Mouse (Mus musculus): ENCODE measurements around the gene Ift122.
"Not testable (repeated sequence)": the region's sequence is repeated elsewhere in the genome, so short reads cannot be mapped to it uniquely, and the experiment has no call there.

Ift122 gene
- long read RNA-seq, experiment 1, full-length matches to known transcripts: 5 of 14 reads
- long read RNA-seq, experiment 1, partial matches to known transcripts: 6 of 14 reads
- long read RNA-seq, experiment 1, other reads (novel, unspliced or antisense): 3 of 14 reads
- long read RNA-seq, experiment 2, full-length matches to known transcripts: 7 of 13 reads
- long read RNA-seq, experiment 2, partial matches to known transcripts: 4 of 13 reads
- long read RNA-seq, experiment 2, other reads (novel, unspliced or antisense): 2 of 13 reads

DNA sequence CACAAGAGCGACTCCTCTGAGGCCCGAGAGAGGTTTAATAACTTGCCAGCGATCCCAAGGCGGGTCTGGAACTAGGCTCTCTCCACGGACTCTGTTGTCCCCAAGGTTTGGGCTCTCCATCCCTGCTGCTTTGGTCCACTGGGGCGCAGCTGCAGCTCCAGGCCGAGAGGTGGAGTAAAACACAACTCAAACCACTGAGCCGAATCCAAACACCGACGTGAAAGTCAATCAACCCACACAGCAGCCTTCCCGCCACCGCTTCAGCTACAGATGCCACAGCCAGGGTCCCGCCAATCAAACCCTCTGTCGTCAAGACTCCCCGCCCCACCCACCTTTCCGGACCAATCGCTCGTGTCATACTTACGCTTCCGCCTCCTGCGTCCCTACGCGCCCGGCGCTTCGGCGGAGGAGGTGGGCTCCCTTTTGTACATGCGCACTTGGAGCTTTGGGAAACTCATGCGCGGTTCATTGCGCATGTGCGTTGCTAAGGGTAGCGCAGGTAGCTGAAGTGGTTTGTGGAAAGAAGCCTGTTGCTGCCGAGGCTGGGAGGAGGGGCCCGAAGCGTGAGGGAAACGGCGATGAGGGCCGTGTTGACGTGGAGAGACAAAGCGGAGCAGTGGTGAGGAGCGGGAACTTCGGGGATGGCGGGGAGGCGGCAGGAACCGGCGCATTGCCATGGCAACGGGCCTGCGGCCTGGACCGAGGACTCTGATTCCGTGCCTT lies at the start of gene Ift122, which contains the start of gene Mbd4:
TSS of gene Ift122 (plus strand) at position 380 of the 723 bp plus-strand sequence.
TSS of gene Mbd4 (minus strand) at position 281 of the 723 bp plus-strand sequence.
- intact Hi-C loops (cut with DNase I): no loop called here

DNA sequence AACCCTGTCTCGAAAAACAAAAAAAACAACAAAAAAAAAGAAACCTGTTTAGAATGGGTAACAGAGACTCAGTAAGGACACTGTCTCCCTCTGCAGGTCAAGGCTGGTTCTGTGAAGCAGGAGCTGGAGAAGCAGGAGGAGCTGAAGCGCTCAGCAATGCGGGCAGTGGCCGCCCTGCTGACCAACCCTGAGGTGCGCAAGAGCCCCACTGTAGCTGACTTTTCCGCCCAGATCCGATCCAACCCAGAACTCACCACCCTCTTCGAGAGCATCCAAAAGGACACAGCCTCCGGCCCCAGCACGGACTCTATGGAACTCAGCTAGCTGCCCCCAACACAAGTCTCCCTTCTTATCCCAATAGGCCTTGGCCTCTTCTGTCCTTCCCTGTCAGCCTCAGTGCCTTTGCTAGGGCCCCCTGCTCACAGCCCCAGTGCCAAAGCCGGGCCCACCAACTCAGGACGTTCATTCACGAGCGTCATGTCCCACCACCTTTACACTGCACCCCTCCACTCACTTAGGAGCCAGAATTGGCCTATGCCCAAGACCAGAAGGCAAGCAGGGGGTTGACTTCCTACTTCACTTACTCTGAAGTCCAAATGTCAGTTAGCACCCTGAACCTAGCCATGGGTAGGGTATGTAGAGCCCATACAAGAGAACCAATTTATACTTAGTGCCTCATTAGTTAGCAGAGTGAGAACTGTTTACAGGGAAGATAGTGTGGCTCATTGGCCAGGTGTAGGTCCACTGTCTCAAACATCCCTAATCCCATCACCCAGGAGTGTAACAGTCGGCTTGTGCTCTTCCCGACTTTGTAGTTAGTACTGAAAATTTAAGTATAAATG lies 49.5 kb upstream of the Ift122 start:
- intact Hi-C loops (cut with DNase I): loop anchor here (5.0 to 10.0 kb wide), 2 partner anchors 76 to 199 kb away; partner anchors contain the start of gene Mkrn2

DNA sequence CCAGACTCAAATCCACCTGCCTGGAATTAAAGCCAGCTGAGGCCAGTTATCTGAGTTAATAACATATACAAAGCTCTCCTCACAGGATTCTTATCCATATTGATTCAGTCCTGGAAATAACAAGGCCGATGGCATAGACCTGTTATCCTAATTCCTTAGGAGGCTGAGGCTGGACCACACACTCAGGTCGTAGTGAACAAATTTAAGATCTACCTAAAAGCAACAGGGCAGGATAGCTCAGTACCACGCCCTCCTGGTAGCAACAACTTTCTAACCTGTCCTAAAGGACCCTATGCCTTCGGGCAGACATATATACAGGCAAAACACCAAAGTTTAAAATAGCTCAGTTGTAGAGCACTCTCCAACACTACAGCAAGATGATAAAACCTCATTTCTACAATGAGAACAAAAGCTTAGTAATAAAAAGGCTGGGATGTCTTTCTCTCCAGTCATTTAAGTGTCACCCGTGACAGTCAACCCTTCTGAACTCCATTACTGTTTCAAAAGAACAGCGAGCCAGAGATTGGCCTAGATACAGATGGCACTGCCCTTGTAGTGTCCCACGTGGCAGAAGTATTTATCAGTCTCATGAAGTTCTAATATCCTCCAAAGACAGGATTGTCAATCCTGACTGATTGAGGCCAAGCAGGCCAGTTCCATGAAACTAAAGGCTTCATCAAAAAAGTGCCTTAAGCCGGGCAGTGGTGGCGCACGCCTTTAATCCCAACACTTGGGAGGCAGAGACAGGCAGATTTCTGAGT lies 48.7 kb upstream of the Ift122 start:
- intact Hi-C loops (cut with DNase I): loop anchor here (5.0 to 10.0 kb wide), 2 partner anchors 77 to 200 kb away; partner anchors contain the start of gene Mkrn2

DNA sequence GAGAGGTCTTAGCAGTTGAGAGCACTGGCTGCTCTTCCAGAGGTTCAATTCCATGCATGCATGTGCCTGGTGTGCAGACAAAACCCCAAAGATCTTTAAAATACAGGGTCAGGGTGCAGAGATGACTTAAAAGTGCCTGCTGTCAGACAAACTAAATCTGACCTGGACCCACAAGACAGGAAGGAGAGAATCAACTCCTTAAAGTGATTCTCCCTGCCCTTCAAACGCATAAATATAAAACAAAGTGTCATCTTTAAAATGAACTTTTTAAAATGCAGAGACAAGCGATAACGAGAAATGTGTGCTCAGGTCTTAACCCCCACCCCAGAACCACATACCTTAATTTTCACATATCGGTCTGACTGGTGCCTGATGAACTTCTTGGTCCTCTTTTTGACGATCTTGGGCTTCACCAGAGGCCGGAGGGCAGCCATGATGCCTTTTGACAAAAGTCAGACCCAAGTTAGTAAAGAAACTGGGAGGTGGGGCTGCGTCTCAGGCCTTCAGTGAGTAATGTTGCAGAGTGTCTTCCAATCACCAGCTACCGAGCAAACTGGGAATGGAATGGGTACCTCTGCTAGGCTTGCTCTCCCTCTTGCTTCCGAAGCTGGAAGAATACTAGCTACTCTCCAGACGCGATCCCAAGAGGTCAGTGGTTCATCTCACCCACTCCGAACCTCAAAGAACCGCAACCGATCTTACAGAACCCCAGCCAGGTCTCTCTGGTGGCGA lies 45.6 kb upstream of the Ift122 start:
- intact Hi-C loops (cut with DNase I): loop anchor here (10.0 kb wide), 1 partner anchor 203 kb away; the partner anchor contains the start of gene Mkrn2

DNA sequence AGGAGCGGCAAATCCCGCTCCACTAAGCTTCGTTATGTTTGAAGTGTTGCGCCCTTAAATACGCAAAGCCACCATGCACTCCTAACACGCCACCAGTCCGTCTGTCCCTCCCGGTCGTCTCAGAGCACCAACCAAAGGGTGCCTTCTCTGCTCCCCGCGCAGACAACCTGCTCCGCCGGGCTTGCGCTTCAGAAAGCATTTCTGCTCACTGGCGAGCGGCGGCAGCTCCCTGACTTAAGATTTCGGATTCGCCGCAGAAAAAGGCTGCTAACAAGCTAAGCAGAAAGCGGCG lies 45.1 kb upstream of the Ift122 start:
- intact Hi-C loops (cut with DNase I): loop anchor here (10.0 kb wide), 1 partner anchor 203 kb away; the partner anchor contains the start of gene Mkrn2

DNA sequence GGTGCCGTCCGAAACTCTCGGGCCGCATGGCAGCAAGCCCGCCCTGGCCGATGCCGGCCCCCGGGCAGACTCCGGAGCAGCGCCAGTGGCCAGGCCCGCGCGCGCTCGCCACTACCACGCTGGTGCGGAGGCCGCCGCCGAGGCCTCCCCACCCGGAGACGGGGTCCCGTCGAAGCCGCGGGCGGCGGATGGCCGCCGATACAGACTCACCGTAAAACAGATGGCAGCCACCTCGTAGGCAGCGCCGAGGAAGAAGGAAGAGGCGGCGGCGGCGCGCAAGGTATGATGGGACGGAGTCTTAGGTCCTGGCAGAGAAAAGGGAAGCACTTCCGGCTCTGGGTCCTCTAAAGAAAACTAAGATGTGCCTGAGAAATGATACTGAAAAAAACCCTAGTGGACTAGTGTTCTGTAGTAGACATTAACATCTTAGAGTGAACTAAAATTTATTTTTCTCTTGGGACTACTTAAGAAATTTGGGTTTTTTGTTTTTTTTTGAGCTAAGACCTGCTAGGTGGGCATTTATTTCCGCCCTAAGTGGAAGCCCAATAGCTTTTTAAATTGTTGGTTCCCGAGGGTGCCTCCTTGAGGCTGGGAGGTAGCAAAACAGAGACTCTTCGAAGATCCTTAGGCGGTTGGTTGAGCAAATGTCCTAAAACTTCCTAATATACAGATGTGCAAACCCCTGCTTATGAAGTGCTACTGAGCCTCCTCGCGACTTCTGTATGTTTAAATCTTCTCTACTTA lies 44.6 kb upstream of the Ift122 start, which contains the start of gene Rpl32:
TSS of gene Rpl32 (minus strand) at position 260 of the 744 bp plus-strand sequence.
- intact Hi-C loops (cut with DNase I): loop anchor here (10.0 kb wide), 1 partner anchor 204 kb away; the partner anchor contains the start of gene Mkrn2

DNA sequence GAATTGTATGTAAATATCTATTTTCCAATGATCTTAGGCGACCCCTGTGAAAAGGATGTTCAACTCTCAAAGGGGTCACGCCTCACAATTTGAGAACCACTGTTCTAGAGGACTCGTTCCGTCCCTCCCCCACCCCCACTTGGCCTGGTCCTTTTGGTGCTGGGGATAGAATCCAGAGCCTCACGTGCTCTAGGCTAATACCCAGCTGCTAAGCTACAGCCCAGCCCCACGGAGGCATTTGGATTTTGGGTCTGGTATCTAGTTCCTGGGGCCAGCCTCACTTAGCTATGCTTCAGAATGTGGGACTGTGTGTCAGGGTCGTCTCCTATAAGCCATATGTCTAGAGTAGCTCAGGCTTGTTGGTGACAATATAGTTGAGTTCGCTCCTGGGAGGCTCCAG lies 41.7 kb upstream of the Ift122 start:
- intact Hi-C loops (cut with DNase I): no loop called here

DNA sequence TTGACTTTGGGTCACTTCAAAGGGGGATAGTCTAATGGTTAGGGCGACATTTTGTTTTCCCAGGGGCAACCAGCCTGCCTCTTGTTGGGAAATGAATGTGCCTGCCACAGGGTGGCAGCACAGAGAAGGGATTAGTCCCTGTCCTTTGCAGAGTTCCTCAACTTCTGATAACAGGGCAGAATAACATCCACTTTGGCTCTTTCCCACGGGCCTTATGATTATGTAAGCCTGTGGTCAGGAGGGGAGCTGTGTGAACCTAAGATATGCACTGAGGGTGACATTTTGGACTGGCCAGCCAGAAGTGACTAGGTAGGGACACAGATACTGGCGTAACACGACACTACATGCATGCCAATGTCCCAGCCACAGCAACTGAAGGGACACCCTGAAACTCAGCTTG lies 39.2 kb upstream of the Ift122 start:
- intact Hi-C loops (cut with DNase I): no loop called here

DNA sequence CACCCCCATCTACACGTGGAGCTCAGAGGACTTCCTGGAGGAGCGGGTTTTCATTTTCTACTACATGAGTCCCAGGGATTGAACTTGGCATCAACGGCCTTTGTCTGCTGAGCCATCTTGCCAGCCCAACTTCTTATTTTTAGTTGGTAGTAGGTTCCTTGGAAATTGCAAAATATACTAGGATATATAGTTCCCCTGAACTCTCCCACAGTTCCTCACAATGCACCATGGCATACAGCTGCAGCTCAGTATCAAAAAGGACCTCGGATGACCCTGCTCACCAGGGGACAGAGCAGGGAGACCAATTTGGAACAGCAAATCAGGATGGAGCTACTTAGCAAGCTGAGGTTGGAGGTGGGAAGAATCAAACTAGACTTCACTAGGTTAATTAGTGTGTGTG lies 38.2 kb upstream of the Ift122 start:
- intact Hi-C loops (cut with DNase I): no loop called here

DNA sequence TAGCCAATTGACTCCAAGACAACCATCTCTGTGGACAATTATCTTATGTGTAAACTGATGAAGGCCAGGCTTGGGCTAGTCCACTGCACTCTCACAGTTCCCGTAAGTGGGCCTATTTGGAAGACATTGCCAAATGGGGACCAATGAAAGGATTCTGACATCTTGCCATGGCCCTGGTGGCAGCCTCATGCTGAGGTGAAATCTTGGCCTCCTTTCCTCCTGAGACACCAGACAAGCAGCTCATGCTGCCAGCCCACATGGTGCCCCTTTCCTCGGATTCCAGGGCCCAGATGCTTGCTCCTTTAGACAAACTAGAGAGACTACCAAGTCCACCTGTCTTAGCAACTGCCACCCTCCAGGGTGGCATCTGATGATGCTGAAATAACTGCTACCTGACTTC lies 35.1 kb upstream of the Ift122 start:
- intact Hi-C loops (cut with DNase I): no loop called here

DNA sequence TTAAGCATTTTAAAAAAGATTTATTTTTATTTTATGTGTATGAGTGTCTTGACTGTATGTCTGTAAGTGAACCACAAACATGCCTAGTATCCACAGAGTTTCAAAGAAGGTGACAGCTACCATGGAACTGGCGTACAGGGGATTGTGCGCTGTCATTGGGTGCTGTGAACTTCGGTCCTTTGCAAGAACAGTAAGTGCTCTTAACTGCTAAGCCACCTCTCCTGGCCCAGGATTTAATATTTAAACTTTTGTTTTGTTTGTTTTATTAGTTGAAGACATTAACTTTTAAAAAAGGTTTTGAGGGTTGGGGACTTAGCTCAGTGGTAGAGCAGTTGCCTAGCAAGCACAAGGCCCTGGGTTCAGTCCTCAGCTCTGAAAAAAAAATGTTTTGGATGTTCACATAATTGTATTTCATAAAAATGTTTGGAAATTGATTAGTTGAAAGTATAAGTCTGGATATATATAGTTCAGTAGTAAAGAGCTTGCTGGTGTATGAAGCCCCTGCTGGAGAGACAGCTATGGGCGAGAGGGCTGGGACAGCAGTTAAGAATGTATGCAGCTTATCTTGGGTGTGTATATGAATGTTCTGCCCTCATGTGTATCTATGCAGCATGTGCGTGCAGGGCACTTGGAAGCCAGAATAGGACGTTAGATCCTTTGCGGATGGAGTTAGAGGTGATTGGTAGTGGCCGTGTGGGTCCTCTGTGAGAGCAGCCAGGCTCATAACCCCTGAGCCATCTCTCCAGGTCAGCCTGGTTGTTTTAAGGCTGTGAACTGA lies 31.9 kb upstream of the Ift122 start:
- intact Hi-C loops (cut with DNase I): no loop called here

DNA sequence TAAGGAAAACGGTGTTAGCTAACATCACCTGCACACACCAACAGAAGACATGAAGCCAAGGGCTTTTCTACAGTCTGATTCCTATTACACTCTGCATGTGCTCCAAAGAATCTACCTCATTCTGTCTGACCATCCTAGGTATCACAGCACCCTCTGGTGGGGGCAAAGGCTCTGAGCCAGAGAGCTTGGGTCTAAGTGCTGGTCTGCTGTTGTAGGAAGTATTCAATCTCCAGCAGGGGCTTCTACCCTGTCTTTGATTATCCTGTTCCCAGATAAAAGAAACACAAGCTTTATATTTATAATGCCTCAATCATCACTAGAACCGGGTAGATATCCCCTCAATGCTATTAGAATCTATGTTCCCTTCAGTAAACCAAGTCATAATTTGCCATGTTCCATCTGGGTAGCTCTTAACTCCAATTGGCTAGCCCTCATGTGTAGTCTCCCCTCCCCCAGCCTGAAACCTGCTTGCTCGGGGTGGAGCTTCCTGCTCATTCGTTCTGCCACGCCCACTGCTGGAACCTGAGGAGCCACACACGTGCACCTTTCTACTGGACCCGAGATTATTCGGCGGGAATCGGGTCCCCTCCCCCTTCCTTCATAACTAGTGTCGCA lies 29.3 kb upstream of the Ift122 start:
- intact Hi-C loops (cut with DNase I): not testable (repeated sequence)

DNA sequence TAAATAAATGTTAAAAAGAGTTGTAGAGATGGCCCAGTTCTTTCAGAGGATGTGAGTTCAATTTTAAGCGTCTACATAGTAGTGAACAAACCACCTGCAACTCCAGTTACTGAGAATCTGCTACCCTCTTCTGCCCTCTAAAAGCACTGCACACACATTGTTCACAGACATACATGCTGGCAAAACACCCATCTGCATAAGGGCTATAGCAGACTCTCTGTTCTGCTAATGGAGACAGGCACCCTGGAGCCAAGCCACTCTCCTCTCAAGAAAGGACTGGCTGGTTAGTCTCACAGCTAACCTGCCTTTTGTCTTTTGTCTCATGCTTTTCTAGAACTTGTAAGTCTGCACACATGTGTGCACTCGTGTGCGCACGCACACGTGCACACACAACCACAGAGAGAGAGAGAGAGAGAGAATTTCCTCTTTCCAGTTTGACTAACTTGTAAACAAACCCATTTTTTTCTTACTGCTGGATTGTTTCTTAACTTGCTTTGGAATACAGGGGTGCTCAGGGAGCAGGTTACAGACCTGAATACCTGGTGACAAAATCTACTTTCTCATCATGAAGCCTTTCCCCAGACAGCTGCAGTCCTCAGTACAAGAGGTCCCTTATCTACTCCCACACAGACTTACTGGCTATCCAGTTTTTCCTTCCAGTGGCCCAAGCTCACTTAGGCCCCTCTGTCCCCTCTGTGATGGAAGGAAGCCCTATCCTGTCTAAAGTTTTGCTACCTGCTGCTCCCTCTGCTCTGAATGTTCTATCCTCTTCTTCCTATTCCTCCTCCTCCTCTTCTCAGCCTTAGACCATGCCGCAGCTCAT lies 22.3 kb upstream of the Ift122 start:
- intact Hi-C loops (cut with DNase I): no loop called here

DNA sequence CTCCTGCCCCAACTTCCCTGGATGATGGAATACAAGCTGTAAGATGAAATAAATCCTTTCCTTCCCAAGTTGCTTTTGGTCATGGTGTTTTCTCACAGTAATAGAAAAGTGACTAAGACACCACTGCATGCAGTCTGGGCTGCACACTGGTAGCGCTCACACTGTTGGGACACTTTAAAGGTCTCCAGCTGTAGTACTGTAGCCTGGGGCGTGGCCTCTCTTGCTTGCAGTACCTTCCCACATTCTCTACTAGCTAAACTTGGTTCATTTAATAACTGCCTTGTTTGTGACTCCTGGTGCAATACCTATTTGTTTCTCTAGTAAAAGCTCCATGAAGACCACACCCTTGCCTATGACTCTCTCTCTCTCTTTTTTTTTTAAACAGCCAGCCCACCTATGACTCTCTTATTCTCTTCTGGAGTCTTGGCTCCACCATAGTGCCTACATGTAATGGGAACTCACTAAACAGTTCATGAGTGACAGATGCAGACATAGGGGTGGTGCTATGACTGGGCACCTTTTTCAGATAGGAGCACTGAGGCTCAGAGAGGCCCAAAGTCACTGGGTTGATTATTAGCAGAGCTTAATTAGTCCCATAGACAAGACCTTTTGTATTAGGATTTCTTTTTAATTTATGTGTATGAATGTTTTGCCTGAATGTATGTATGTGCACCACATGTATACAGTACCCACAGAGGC lies 21.0 kb upstream of the Ift122 start:
- intact Hi-C loops (cut with DNase I): no loop called here

DNA sequence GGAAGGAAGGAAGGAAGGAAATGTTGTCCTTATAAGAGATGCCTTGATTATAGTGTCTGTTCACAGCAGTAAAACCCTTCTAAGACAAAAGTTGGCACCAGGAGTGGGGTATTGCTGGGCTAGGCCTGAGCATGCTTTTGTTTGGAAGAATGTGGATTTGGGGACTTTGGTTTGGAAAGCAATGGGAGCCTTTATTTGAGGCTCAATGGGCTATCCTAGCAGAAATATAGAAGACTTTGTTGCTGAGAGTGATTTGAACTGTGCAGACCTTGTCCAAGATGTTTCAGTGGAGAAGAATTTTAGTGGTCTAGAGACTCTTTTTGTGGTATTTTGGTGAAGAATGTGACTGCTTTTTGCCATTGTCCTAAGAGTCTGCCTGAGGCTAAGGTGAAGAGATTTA lies 19.4 kb upstream of the Ift122 start:
- intact Hi-C loops (cut with DNase I): no loop called here

DNA sequence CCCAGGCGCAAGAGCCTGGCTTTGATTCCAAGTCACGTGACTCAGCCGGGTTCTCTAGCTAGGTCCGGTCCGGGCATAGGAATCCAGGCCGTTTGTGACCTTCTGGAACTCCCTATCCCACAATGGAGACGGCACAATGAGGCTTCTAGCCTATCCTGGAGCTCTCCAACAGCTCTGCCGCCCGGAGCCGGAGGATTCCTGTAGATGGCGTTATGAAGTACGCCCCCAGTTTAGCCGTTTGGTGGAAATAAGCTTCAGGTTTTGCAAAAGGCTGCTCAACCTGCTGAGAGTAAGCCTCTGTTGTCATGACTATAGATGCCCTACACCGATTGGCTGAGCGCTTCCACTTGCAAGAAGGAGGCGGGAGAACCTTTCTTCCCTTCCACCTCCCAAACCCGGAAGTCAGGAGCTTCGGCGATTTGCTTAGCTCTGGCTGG lies 15.1 kb upstream of the Ift122 start, which contains the start of gene Efcab12:
TSS of gene Efcab12 (minus strand) at position 252 of the 437 bp plus-strand sequence.
- intact Hi-C loops (cut with DNase I): no loop called here

DNA sequence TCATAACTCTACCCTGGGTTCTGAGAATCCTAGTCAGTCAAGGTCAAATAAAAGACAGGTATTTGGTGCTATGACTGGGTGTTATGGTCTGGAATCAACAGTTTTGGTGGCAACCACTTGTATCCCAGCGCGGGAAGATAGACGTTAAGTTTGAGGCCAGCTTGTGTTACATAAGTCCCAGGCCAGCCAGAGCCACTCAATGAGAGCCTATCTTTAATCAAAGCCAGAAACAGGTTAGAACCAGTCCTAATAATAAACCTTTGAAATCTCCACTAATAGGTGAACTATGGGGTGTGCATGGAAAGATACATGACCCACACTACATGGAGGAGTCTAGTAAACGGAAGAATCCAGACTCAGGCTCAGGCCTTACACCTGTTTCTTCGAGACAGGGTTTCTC lies 14.5 kb upstream of the Ift122 start:
- intact Hi-C loops (cut with DNase I): no loop called here

Data from adrenal gland (tissue).